Comparison of ENCODE assay signal across 10 mouse cellular contexts in genomic region chr11:3101072-3101874, GRCm38 (mm10).
A peak's percentile ranks its signal among the peaks of the same experiment; 100 is the strongest.
DNase-seq lines count a peak whose midpoint lies in the region; ATAC-seq and TF ChIP-seq lines count a peak whose summit lies in the region.
"Had no signal": no experiment of that assay in that cellular context is flagged by ENCODE, and none has a peak within 500 bp of the region (broad histone marks: within the 10 kb centered on the region; RNA-seq: fewer than 3 reads in every experiment).

No protein-coding gene starts in this region.

- no peak for TF ChIP-seq CTCF in liver, postnatal 0 days (IDR thresholded peaks at IDR 0.05; ENCODE audit: low read depth)
- no peak for TF ChIP-seq CTCF in liver, embryonic 14.5 days (IDR thresholded peaks at IDR 0.05; ENCODE audit: low read depth)
- TF ChIP-seq CTCF in thymus, adult 2 months (IDR thresholded peaks at IDR 0.05; ENCODE audit: borderline replicate concordance, control insufficient read depth, extremely low read depth, insufficient read depth, low read length, poor library complexity) = no peak

- peak; percentile 68; the same call in 1 of the 2 replicates for ATAC-seq in forebrain, embryonic 12.5 days (ENCODE audit: low FRiP score)
- ATAC-seq in forebrain, embryonic 15.5 days (replicated peaks) = no peak
- ATAC-seq in liver, embryonic 12.5 days = 0 out of 2 replicates have a peak, but pooled peaks have one; percentile 40
- ATAC-seq in liver, postnatal 0 days = no peak
- peak; percentile 18; the same call in 1 of the 2 replicates for ATAC-seq in liver, embryonic 14.5 days (ENCODE audit: insufficient read depth)

- H3K36me3 ChIP-seq in forebrain, embryonic 12.5 days (replicated peaks) = no peaks in the 10 kb centered on the region
- no peaks in the 10 kb centered on the region; the same call in 1 of the 2 replicates for H3K36me3 ChIP-seq in forebrain, embryonic 15.5 days
- H3K36me3 ChIP-seq in liver, embryonic 12.5 days = no peaks in the 10 kb centered on the region
- no peaks in the 10 kb centered on the region for H3K36me3 ChIP-seq in liver, postnatal 0 days (replicated peaks; ENCODE audit: insufficient read depth, low read length)
- H3K36me3 ChIP-seq in liver, embryonic 14.5 days (replicated peaks; ENCODE audit: control insufficient read depth, insufficient read depth, low read depth) = peaks cover 4% of the 10 kb centered on the region
- no peaks in the 10 kb centered on the region for H3K36me3 ChIP-seq in thymus, adult 2 months (ENCODE audit: control insufficient read depth, insufficient read depth, low read length)

- no peak for TF ChIP-seq EP300 in liver, postnatal 0 days (IDR thresholded peaks at IDR 0.05; ENCODE audit: low read depth)
- TF ChIP-seq EP300 in liver, embryonic 14.5 days (IDR thresholded peaks at IDR 0.05; ENCODE audit: low read depth) = no peak

- no peak overlapping the region for H3K4me2 ChIP-seq in forebrain, embryonic 12.5 days
- no peak overlapping the region for H3K4me2 ChIP-seq in forebrain, embryonic 15.5 days (replicated peaks)
- H3K4me2 ChIP-seq in liver, embryonic 12.5 days = no peak overlapping the region
- no peak overlapping the region for H3K4me2 ChIP-seq in liver, postnatal 0 days (ENCODE audit: low read depth, low read length)
- no peak overlapping the region for H3K4me2 ChIP-seq in liver, embryonic 14.5 days (ENCODE audit: low read depth)

- no peak overlapping the region for H3K27ac ChIP-seq in forebrain, embryonic 12.5 days
- H3K27ac ChIP-seq in forebrain, embryonic 15.5 days (replicated peaks) = no peak overlapping the region
- no peak overlapping the region for H3K27ac ChIP-seq in liver, embryonic 12.5 days
- H3K27ac ChIP-seq in liver, postnatal 0 days (ENCODE audit: low read depth) = no peak overlapping the region
- H3K27ac ChIP-seq in liver, embryonic 14.5 days = no peak overlapping the region; the same call in 1 of the 2 replicates
- H3K27ac ChIP-seq in thymus, adult 2 months (ENCODE audit: control insufficient read depth, insufficient read depth, low read length) = no peak overlapping the region

- no peak overlapping the region for H3K9ac ChIP-seq in forebrain, embryonic 12.5 days
- H3K9ac ChIP-seq in forebrain, embryonic 15.5 days (replicated peaks) = no peak overlapping the region
- H3K9ac ChIP-seq in liver, embryonic 12.5 days = no peak overlapping the region
- no peak overlapping the region for H3K9ac ChIP-seq in liver, postnatal 0 days (replicated peaks)
- H3K9ac ChIP-seq in liver, embryonic 14.5 days (replicated peaks) = no peak overlapping the region

- H3K9me3 ChIP-seq in forebrain, embryonic 12.5 days = peaks cover 53% of the 10 kb centered on the region
- H3K9me3 ChIP-seq in forebrain, embryonic 15.5 days = peaks cover 42% of the 10 kb centered on the region
- H3K9me3 ChIP-seq in liver, embryonic 12.5 days (replicated peaks) = peaks cover 46% of the 10 kb centered on the region
- peaks cover 34% of the 10 kb centered on the region for H3K9me3 ChIP-seq in liver, postnatal 0 days (ENCODE audit: low read length)
- peaks cover 35% of the 10 kb centered on the region for H3K9me3 ChIP-seq in liver, embryonic 14.5 days (ENCODE audit: control insufficient read depth, low read length)

- DNase-seq in liver, postnatal 0 days = no peak
- peak; percentile 29 for DNase-seq in NIH3T3 (ENCODE audit: low read depth)
- no peak for DNase-seq in liver, embryonic 14.5 days (ENCODE audit: low read depth in 3 of 3, low spot score in 3 of 3)
- no peak for DNase-seq in thymus, adult 2 months
- DNase-seq in urinary bladder, postnatal 25 days (ENCODE audit: low spot score) = no peak
- DNase-seq: adrenal gland, postnatal 25 days; lung, postnatal 10 days had no signal

- no peak overlapping the region for H3K4me3 ChIP-seq in forebrain, embryonic 12.5 days (replicated peaks)
- no peak overlapping the region for H3K4me3 ChIP-seq in forebrain, embryonic 15.5 days
- H3K4me3 ChIP-seq in liver, embryonic 12.5 days = no peak overlapping the region
- no peak overlapping the region for H3K4me3 ChIP-seq in liver, postnatal 0 days (ENCODE audit: low read depth, low read length)
- no peak overlapping the region for H3K4me3 ChIP-seq in liver, embryonic 14.5 days (ENCODE audit: insufficient read depth in 1 of 2, low read depth in 2 of 2, low read length in 2 of 2)
- H3K4me3 ChIP-seq in thymus, adult 2 months (ENCODE audit: control insufficient read depth, insufficient read depth, low read length) = no peak overlapping the region

- H3K4me1 ChIP-seq in forebrain, embryonic 12.5 days = no peaks in the 10 kb centered on the region
- H3K4me1 ChIP-seq in forebrain, embryonic 15.5 days = no peaks in the 10 kb centered on the region
- H3K4me1 ChIP-seq in liver, embryonic 12.5 days = no peaks in the 10 kb centered on the region
- no peaks in the 10 kb centered on the region for H3K4me1 ChIP-seq in liver, postnatal 0 days (ENCODE audit: insufficient read depth)
- no peaks in the 10 kb centered on the region for H3K4me1 ChIP-seq in liver, embryonic 14.5 days (replicated peaks; ENCODE audit: control insufficient read depth in 2 of 2, insufficient read depth in 2 of 2, low read length in 1 of 2)
- no peaks in the 10 kb centered on the region for H3K4me1 ChIP-seq in thymus, adult 2 months (replicated peaks; ENCODE audit: control insufficient read depth, insufficient read depth, low read length)

- no peak for TF ChIP-seq POLR2A in thymus, adult 2 months (IDR thresholded peaks at IDR 0.05; ENCODE audit: control insufficient read depth, extremely low read depth, insufficient read depth, low read length, poor library complexity)

- WGBS in forebrain, embryonic 12.5 days = 74% methylated on average over 25 of the region's 25 CpGs
- WGBS in forebrain, embryonic 15.5 days = 74% methylated on average over 25 of the region's 25 CpGs
- WGBS in liver, embryonic 12.5 days (ENCODE audit: insufficient replicate concordance) = 63% methylated on average over 25 of the region's 25 CpGs
- WGBS in liver, postnatal 0 days (ENCODE audit: insufficient replicate concordance) = 78% methylated on average over 25 of the region's 25 CpGs
- WGBS in liver, embryonic 14.5 days (ENCODE audit: insufficient replicate concordance) = 68% methylated on average over 25 of the region's 25 CpGs
- WGBS in thymus, adult 2 months = 80% methylated on average over 25 of the region's 25 CpGs

- H3K27me3 ChIP-seq in forebrain, embryonic 12.5 days = no peaks in the 10 kb centered on the region
- no peaks in the 10 kb centered on the region for H3K27me3 ChIP-seq in forebrain, embryonic 15.5 days
- H3K27me3 ChIP-seq in liver, embryonic 12.5 days (replicated peaks) = no peaks in the 10 kb centered on the region
- H3K27me3 ChIP-seq in liver, postnatal 0 days (ENCODE audit: insufficient read depth, low read length) = no peaks in the 10 kb centered on the region
- no peaks in the 10 kb centered on the region; the same call in 1 of the 2 replicates for H3K27me3 ChIP-seq in liver, embryonic 14.5 days (ENCODE audit: control insufficient read depth, insufficient read depth, low read length)
- H3K27me3 ChIP-seq in thymus, adult 2 months (ENCODE audit: control insufficient read depth, insufficient read depth, low read length) = no peaks in the 10 kb centered on the region

Comparison
In these comparisons a context has a peak if more than half of its experiments do, and no peak if none do; other contexts are left out.
1. ATAC-seq: peak in forebrain, embryonic 12.5 days (single experiment), liver, embryonic 12.5 days (single experiment) and liver, embryonic 14.5 days (single experiment); none in forebrain, embryonic 15.5 days (single experiment) and liver, postnatal 0 days (single experiment).